Mouse (Mus musculus) retina, adult 2 months (tissue): ENCODE data around the gene Smurf1.

Source experiments
- DNase-seq: peaks from one replicate; pipeline ENCODE4 v3.0.0-alpha.2; 2012; ENCODE audit warnings: low read depth, low spot score

Smurf1 gene

GRCm38 (mm10) chr5:144914433-144914906 is 51.2 kb downstream of the Smurf1 start:
- no peak for DNase-seq

- no peak for DNase-seq
These were observed 51.7 kb downstream of the Smurf1 start for GRCm38 (mm10) chr5:144913923-144914322.

- DNase-seq, result no peak
These were observed 52.3 kb downstream of the Smurf1 start for GRCm38 (mm10) chr5:144913361-144913760.

GRCm38 (mm10) chr5:144912519-144913310 is 52.9 kb downstream of the Smurf1 start:
- no peak for DNase-seq

- DNase-seq, result no peak
These were observed 56.1 kb downstream of the Smurf1 start for GRCm38 (mm10) chr5:144909521-144909920.

GRCm38 (mm10) chr5:144907591-144907990 is 58.1 kb downstream of the Smurf1 start:
- DNase-seq, result no peak

- no peak for DNase-seq
These were observed 61.1 kb downstream of the Smurf1 start for GRCm38 (mm10) chr5:144904356-144905134.

GRCm38 (mm10) chr5:144901791-144902190 is 63.9 kb downstream of the Smurf1 start:
- no peak for DNase-seq

- DNase-seq, result no peak
These were observed 64.6 kb downstream of the Smurf1 start for GRCm38 (mm10) chr5:144901035-144901434.

GRCm38 (mm10) chr5:144898448-144899052 is 67.1 kb downstream of the Smurf1 start:
- DNase-seq, result no peak

- DNase-seq, result no peak
These were observed 67.8 kb downstream of the Smurf1 start for GRCm38 (mm10) chr5:144897881-144898280.

- DNase-seq, result no peak
These were observed 74.4 kb downstream of the Smurf1 start for GRCm38 (mm10) chr5:144891276-144891675.

- no peak for DNase-seq
These were observed 79.5 kb downstream of the Smurf1 start for GRCm38 (mm10) chr5:144885968-144886650.

GRCm38 (mm10) chr5:144884629-144885217 is 80.9 kb downstream of the Smurf1 start:
- DNase-seq, result no peak

- DNase-seq, result no peak
These were observed 83.8 kb downstream of the Smurf1 start for GRCm38 (mm10) chr5:144881670-144882399.

GRCm38 (mm10) chr5:144877021-144877420 is 88.6 kb downstream of the Smurf1 start:
- DNase-seq, result no peak

GRCm38 (mm10) chr5:144875892-144876291 is 89.8 kb downstream of the Smurf1 start:
- DNase-seq, result peak; percentile 34

GRCm38 (mm10) chr5:144875227-144875626 is 90.4 kb downstream of the Smurf1 start:
- no peak for DNase-seq

GRCm38 (mm10) chr5:144872867-144873266 is 92.8 kb downstream of the Smurf1 start:
- no peak for DNase-seq

GRCm38 (mm10) chr5:144872326-144872725 is 93.3 kb downstream of the Smurf1 start:
- no peak for DNase-seq

- no peak for DNase-seq
These were observed 93.9 kb downstream of the Smurf1 start for GRCm38 (mm10) chr5:144871775-144872174.
